Mouse (Mus musculus) MEL (cell line): Measurements from ENCODE around the gene Atxn2. TPM values are rescaled to one million over a fixed set of nuclear protein-coding genes. Genes with fewer than 3 reads are reported as not detected.
A peak's percentile ranks its signal among the peaks of the same experiment; 100 is the strongest.

ENCODE experiments used
- DNase-seq: peaks from one replicate; pipeline ENCODE4 v3.0.0; 2011; ENCODE audit warnings: low read depth, low spot score
- H3K27ac ChIP-seq: 2 replicates; pipeline ENCODE4 v1.5.1; 2012; ENCODE audit warnings: low read depth, mild to moderate bottlenecking, control low read depth, low read length, moderate library complexity; ENCODE audit not compliant: control insufficient read depth
- H3K27me3 ChIP-seq, 2 experiments: fragments of 150-350 bp in 1 of 2; sonication (generic) in 1 of 2; 2 replicates each; pipeline ENCODE4 v1.6.1; 2012; ENCODE audit warnings: low read length in 2 of 2, mild to moderate bottlenecking in 2 of 2, improper control_type of control experiment in 1 of 2, moderate library complexity in 1 of 2; ENCODE audit not compliant: insufficient read depth in 2 of 2, control insufficient read depth in 1 of 2
- H3K36me3 ChIP-seq, 2 experiments: 2 replicates each; pipeline ENCODE4 v1.6.1; 2012 to 2014; ENCODE audit warnings: low read length in 2 of 2, improper control_type of control experiment in 1 of 2, inconsistent platforms in 1 of 2, mild to moderate bottlenecking in 1 of 2; ENCODE audit not compliant: insufficient read depth in 2 of 2, control insufficient read depth in 1 of 2
- H3K4me1 ChIP-seq, 2 experiments: fragments of 150-350 bp in 1 of 2; sonication (generic) in 1 of 2; 2 replicates each; pipeline ENCODE4 v1.6.1; 2012; ENCODE audit warnings: low read length in 2 of 2, improper control_type of control experiment in 1 of 2, mild to moderate bottlenecking in 1 of 2; ENCODE audit not compliant: insufficient read depth in 2 of 2, control insufficient read depth in 1 of 2
- H3K4me3 ChIP-seq, 2 experiments: fragments of 150-350 bp in 1 of 2; sonication (generic) in 1 of 2; 2 replicates each; pipeline ENCODE4 v1.5.1; 2012; ENCODE audit warnings: low read depth in 2 of 2, low read length in 2 of 2, mild to moderate bottlenecking in 2 of 2, moderate library complexity in 2 of 2, control low read depth in 1 of 2, improper control_type of control experiment in 1 of 2; ENCODE audit not compliant: control insufficient read depth in 1 of 2, insufficient read depth in 1 of 2
- H3K79me2 ChIP-seq: 2 replicates; pipeline ENCODE4 v1.6.1; 2012; ENCODE audit warnings: mild to moderate bottlenecking, low read length, moderate library complexity; ENCODE audit not compliant: control insufficient read depth, poor library complexity, insufficient read depth
- H3K9ac ChIP-seq: 2 replicates; pipeline ENCODE4 v1.6.1; 2012; ENCODE audit warnings: low read depth, mild to moderate bottlenecking, control low read depth, low read length, moderate library complexity; ENCODE audit not compliant: control insufficient read depth, poor library complexity, severe bottlenecking
- H3K9me3 ChIP-seq: fragments of 150-350 bp; sonication (generic); replicated peaks from 2 replicates; pipeline ENCODE4 v1.6.1; 2012; ENCODE audit warnings: mild to moderate bottlenecking, low read length, improper control_type of control experiment, moderate library complexity; ENCODE audit not compliant: insufficient read depth
- BHLHE40 ChIP-seq: IDR thresholded peaks from 2 replicates; pipeline ENCODE4 v1.6.1; 2012; ENCODE audit warnings: low read depth, mild to moderate bottlenecking, inconsistent platforms, low read length, improper control_type of control experiment, borderline replicate concordance
- ELF1 ChIP-seq: IDR thresholded peaks from 2 replicates; pipeline ENCODE4 v1.6.1; 2014; ENCODE audit warnings: low read depth, mild to moderate bottlenecking, inconsistent platforms, low read length, improper control_type of control experiment, moderate library complexity
- EP300 ChIP-seq, 2 experiments: IDR thresholded peaks; 2 replicates each; pipeline ENCODE4 v1.6.1; 2011; ENCODE audit warnings: improper control_type of control experiment in 2 of 2, low read length in 2 of 2, low read depth in 1 of 2, mild to moderate bottlenecking in 1 of 2
- GATA1 ChIP-seq: IDR thresholded peaks from 2 replicates; pipeline ENCODE4 v1.6.1; 2011; ENCODE audit warnings: low read depth, low read length, improper control_type of control experiment
- JUND ChIP-seq: IDR thresholded peaks from 2 replicates; pipeline ENCODE4 v1.6.1; 2011; ENCODE audit warnings: low read depth, mild to moderate bottlenecking, improper control_type of control experiment, low read length
- MAFK ChIP-seq: IDR thresholded peaks from 2 replicates; pipeline ENCODE4 v1.6.1; 2011; ENCODE audit warnings: low read depth, mild to moderate bottlenecking, low read length, improper control_type of control experiment, borderline replicate concordance
- MAX ChIP-seq: IDR thresholded peaks from 2 replicates; pipeline ENCODE4 v1.6.1; 2011; ENCODE audit warnings: low read length, improper control_type of control experiment
- POLR2A ChIP-seq, 2 experiments: IDR thresholded peaks; 2 replicates each; pipeline ENCODE4 v1.6.1; 2011 to 2012; ENCODE audit warnings: low read length in 2 of 2, mild to moderate bottlenecking in 2 of 2, control low read depth in 1 of 2, improper control_type of control experiment in 1 of 2, low read depth in 1 of 2, moderate library complexity in 1 of 2; ENCODE audit not compliant: control insufficient read depth in 1 of 2, insufficient read depth in 1 of 2, poor library complexity in 1 of 2
- SIN3A ChIP-seq: IDR thresholded peaks from 2 replicates; pipeline ENCODE4 v1.6.1; 2012; ENCODE audit warnings: low read length, improper control_type of control experiment, inconsistent platforms
- SMC3 ChIP-seq: IDR thresholded peaks from 2 replicates; pipeline ENCODE4 v1.6.1; 2011; ENCODE audit warnings: low read depth, low read length, improper control_type of control experiment
- TCF12 ChIP-seq: IDR thresholded peaks from 2 replicates; pipeline ENCODE4 v1.6.1; 2014; ENCODE audit warnings: low read depth, mild to moderate bottlenecking, inconsistent platforms, low read length, improper control_type of control experiment, moderate library complexity
- USF1 ChIP-seq: IDR thresholded peaks from 2 replicates; pipeline ENCODE4 v1.6.1; 2014; ENCODE audit warnings: low read depth, mild to moderate bottlenecking, inconsistent platforms, low read length, improper control_type of control experiment, moderate library complexity
- polyA plus RNA-seq, 2 experiments: library from polyadenylated mRNA; stranded (reverse) in 1 of 2; unstranded in 1 of 2; fragments of >175 nt in 1 of 2; fragments of >200 nt in 1 of 2; gene quantifications; 2 replicates each; pipeline versions ENCODE4 v1.2.1 to v1.2.4; 2012; ENCODE audit warnings: low replicate concordance in 2 of 2, low read depth in 1 of 2; ENCODE audit not compliant: insufficient read length in 2 of 2, insufficient read depth in 1 of 2, missing spikeins in 1 of 2
- total RNA-seq: library from RNA; depleted of rRNA; stranded (reverse); fragments of 300-350 nt; gene quantifications from 2 replicates; pipeline ENCODE4 v1.2.3, GENCODE M21; 2012

The Atxn2 gene
- total and polyA plus RNA-seq, 3 experiments = 16.3 to 476 (median 85.4) TPM

DNA sequence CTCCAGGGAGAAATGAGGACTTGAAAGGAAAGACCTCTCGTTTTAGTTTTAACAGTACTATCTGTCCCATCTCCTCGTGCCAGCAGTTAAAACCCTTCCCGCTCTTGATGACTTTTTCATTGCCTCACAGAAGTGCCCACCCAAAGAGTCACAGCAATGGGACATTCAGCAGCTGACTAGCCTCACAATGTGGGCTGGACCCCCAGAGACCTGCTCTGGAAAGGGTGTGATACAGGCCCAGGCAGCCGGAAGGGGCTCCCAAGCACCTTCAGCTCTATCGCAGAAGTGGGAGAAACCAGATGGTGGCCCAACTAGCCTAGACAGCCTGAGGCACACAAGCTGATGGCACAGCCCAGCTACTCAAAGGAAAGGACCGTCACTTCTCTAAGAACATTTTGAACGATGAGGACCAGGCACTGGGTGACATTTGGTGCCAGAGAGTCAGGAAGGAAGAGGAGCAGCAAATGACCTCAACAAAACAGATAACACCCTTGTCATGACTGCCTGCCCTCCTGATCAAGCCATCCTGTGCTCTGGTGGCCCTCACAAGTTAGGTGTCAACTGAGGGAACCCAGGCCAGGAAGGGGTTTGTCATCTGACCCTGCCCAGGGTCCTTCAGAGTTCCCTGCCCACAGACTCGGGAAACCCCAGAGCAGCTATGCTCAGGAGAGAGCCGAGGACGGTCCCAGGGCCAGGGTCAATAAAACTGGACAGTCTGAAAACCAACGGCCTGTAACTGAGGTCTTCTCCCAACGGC, 124.0 kb downstream of the Atxn2 start:
- H3K9me3 ChIP-seq = no peaks in the 10 kb centered on the region
- TF ChIP-seq EP300 (IDR thresholded peaks at IDR 0.05; ENCODE audit: low read depth in 1 of 2, low read length in 2 of 2) (no peak), POLR2A (IDR thresholded peaks at IDR 0.05; ENCODE audit: control insufficient read depth in 1 of 2, insufficient read depth in 1 of 2, low read depth in 1 of 2, low read length in 2 of 2, poor library complexity in 1 of 2) (0 out of 4 replicates have a peak, but pooled peaks of 1 of the 2 experiments have one; percentile 15), MAX (0 out of 2 replicates have a peak, but pooled peaks have one; percentile 29)
- TF ChIP-seq, all 39 proteins: peak for 2
- H3K36me3 ChIP-seq = peaks cover 0 to 19% of the 10 kb centered on the region in 2 experiments; a peak in 2 of 4 replicates
- H3K4me1 ChIP-seq = peaks cover 0 to 26% of the 10 kb centered on the region in 2 experiments; a peak in 3 of 4 replicates
- DNase-seq = peak; percentile 42
- peak overlapping the region; percentile 99 for H3K9ac ChIP-seq
- no peaks in the 10 kb centered on the region for H3K27me3 ChIP-seq
- H3K79me2 ChIP-seq = peaks cover 60% of the 10 kb centered on the region
- peak overlapping the region; percentile 70 to 93 for H3K4me3 ChIP-seq
- H3K27ac ChIP-seq = peak overlapping the region; percentile 27; the same call in 1 of the 2 replicates

DNA sequence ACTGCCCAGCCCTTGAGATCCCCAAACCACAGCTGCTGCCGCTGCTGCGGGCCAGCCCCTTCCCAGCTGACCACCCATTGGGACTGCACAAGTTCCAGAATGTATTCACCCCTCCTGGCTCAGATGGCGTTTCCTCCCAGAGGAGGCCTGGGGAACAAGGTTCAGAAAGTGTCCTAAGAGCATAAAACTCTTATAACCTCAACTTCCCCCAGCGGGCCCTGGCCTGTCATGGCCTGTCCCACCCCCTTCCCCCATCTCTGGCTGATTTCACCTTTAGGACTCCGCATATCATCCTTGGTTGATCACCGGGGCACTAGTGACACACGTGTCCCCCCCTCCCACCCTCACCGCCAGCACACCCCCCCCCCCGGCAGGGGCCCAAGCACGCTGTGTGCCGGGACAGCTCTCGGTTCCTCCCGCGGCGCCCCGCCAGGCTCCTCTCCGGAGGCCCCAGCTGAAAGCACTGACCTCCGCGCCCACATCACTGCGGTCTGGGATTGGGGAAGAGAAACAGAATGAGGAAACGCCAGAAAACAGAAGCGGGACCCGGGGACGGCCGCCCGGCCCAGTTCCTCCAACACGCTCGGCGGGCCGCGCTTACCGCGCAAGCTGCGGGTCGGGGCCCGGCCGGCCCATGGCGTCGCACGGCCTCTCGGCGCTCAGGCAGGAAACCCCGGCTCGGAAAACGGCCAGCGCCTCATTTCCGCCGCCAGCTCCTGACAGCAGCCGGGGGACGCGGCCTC, 125.0 kb downstream of the Atxn2 start:
- peaks cover 0 to 26% of the 10 kb centered on the region in 2 experiments; a peak in 3 of 4 replicates for H3K4me1 ChIP-seq
- H3K4me3 ChIP-seq = peak overlapping the region; percentile 70 to 93
- peaks cover 0 to 19% of the 10 kb centered on the region in 2 experiments; a peak in 2 of 4 replicates for H3K36me3 ChIP-seq
- H3K9ac ChIP-seq = peak overlapping the region; percentile 99
- no peak for TF ChIP-seq USF1
- no peak for TF ChIP-seq GATA1
- 0 out of 2 replicates have a peak, but pooled peaks have one; percentile 23 for TF ChIP-seq MAX
- TF ChIP-seq TCF12 = no peak
- no peak for TF ChIP-seq SMC3
- peak; percentile 31; the same call in 1 of the 2 replicates for TF ChIP-seq SIN3A
- peak; percentile 7; the same call in 1 of the 2 replicates for TF ChIP-seq ELF1
- no peak for TF ChIP-seq MAFK
- no peak for TF ChIP-seq JUND
- no peak for TF ChIP-seq BHLHE40
- peak; percentile 76 for DNase-seq
- no peaks in the 10 kb centered on the region for H3K27me3 ChIP-seq
- H3K27ac ChIP-seq = peak overlapping the region; percentile 72
- H3K79me2 ChIP-seq = peaks cover 55% of the 10 kb centered on the region
- no peaks in the 10 kb centered on the region for H3K9me3 ChIP-seq
